Comparison of ENCODE assay signal across 20 mouse cellular contexts in the genomic region with DNA sequence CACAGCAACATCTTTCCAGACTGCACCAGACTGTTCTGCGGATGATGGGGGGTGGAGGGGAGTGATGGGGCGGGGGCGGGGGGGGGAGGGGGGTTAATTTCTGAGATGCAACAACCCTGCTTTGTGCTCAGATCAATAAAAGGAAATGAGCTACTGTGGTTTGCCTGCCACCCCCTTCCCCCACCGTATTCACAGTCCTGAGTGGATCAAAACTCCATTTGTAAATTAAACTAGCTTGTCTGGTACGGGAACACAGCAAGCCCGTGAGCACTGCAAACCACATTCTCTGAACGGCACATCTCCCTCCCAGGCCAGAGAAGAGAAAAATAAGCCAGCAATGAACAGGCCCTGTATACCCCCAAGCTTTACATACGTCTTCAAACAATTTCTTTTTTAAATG.
DNase-seq lines count a peak whose midpoint lies in the region; ATAC-seq lines count a peak whose summit lies in the region.
"Had no signal": no experiment of that assay in that cellular context is flagged by ENCODE, and none has a peak within 500 bp of the region (broad histone marks: within the 10 kb centered on the region; RNA-seq: fewer than 3 reads in every experiment).

No protein-coding gene starts in this region.

- 65% methylated on average over 8 of the region's 8 CpGs for WGBS in forebrain, embryonic 14.5 days
- 81% methylated on average over 8 of the region's 8 CpGs for WGBS in forebrain, embryonic 11.5 days
- 62% methylated on average over 8 of the region's 8 CpGs for WGBS in hindbrain, embryonic 14.5 days
- 81% methylated on average over 8 of the region's 8 CpGs for WGBS in hindbrain, embryonic 11.5 days
- WGBS in midbrain, embryonic 14.5 days: 54% methylated on average over 8 of the region's 8 CpGs
- WGBS in midbrain, embryonic 16.5 days: 39% methylated on average over 7 of the region's 8 CpGs
- WGBS in neural tube, embryonic 14.5 days: 47% methylated on average over 8 of the region's 8 CpGs

- no peak overlapping the region for H3K4me3 ChIP-seq in forebrain, embryonic 14.5 days (ENCODE audit: low read depth, low read length)
- no peak overlapping the region for H3K4me3 ChIP-seq in forebrain, embryonic 11.5 days (ENCODE audit: low read depth, low read length)
- no peak overlapping the region for H3K4me3 ChIP-seq in hindbrain, embryonic 14.5 days (replicated peaks; ENCODE audit: low read length)
- H3K4me3 ChIP-seq in hindbrain, embryonic 11.5 days (ENCODE audit: low read depth, low read length): no peak overlapping the region
- H3K4me3 ChIP-seq in midbrain, embryonic 14.5 days (replicated peaks; ENCODE audit: low read depth, low read length): no peak overlapping the region
- no peak overlapping the region for H3K4me3 ChIP-seq in midbrain, embryonic 16.5 days (ENCODE audit: low read depth, low read length)
- no peak overlapping the region for H3K4me3 ChIP-seq in neural tube, embryonic 14.5 days (ENCODE audit: low read depth, low read length)
- H3K4me3 ChIP-seq: embryonic facial prominence, embryonic 15.5 days; erythroblast, embryonic 14.5 days; gastrocnemius, adult 2 months; heart, embryonic 12.5 days; hindbrain, embryonic 12.5 days had no signal

- no peaks in the 10 kb centered on the region for H3K9me3 ChIP-seq in forebrain, embryonic 14.5 days (replicated peaks; ENCODE audit: control insufficient read depth, low read length)
- H3K9me3 ChIP-seq in forebrain, embryonic 11.5 days (ENCODE audit: control insufficient read depth, low read length): no peaks in the 10 kb centered on the region
- H3K9me3 ChIP-seq in hindbrain, embryonic 14.5 days (ENCODE audit: control insufficient read depth, low read length): no peaks in the 10 kb centered on the region
- no peaks in the 10 kb centered on the region for H3K9me3 ChIP-seq in hindbrain, embryonic 11.5 days (ENCODE audit: control insufficient read depth, low read length)
- H3K9me3 ChIP-seq in midbrain, embryonic 14.5 days (ENCODE audit: control insufficient read depth, low read length): no peaks in the 10 kb centered on the region
- H3K9me3 ChIP-seq in midbrain, embryonic 16.5 days (replicated peaks; ENCODE audit: control insufficient read depth, low read length, poor library complexity, severe bottlenecking): no peaks in the 10 kb centered on the region
- no peaks in the 10 kb centered on the region for H3K9me3 ChIP-seq in neural tube, embryonic 14.5 days (ENCODE audit: control insufficient read depth, low read length)
- H3K9me3 ChIP-seq: embryonic facial prominence, embryonic 15.5 days; heart, embryonic 12.5 days; hindbrain, embryonic 12.5 days had no signal

- H3K4me1 ChIP-seq in forebrain, embryonic 14.5 days (ENCODE audit: control insufficient read depth, insufficient read depth, low read length): peaks cover 3% of the 10 kb centered on the region; the same call in 1 of the 2 replicates
- H3K4me1 ChIP-seq in forebrain, embryonic 11.5 days (replicated peaks; ENCODE audit: control insufficient read depth, insufficient read depth, low read length): 0 out of 2 replicates have a peak, but pooled peaks cover 2% of the 10 kb centered on the region
- peaks cover 11% of the 10 kb centered on the region for H3K4me1 ChIP-seq in hindbrain, embryonic 14.5 days (replicated peaks; ENCODE audit: control insufficient read depth, insufficient read depth, low read length)
- H3K4me1 ChIP-seq in hindbrain, embryonic 11.5 days (replicated peaks; ENCODE audit: control insufficient read depth, insufficient read depth, low read length): no peaks in the 10 kb centered on the region; the same call in 1 of the 2 replicates
- H3K4me1 ChIP-seq in midbrain, embryonic 14.5 days (ENCODE audit: control insufficient read depth, insufficient read depth, low read length): peaks cover 13% of the 10 kb centered on the region; the same call in 1 of the 2 replicates
- peaks cover 15% of the 10 kb centered on the region for H3K4me1 ChIP-seq in midbrain, embryonic 16.5 days (ENCODE audit: control insufficient read depth, insufficient read depth, low read length)
- H3K4me1 ChIP-seq in neural tube, embryonic 14.5 days (ENCODE audit: control insufficient read depth, insufficient read depth, low read length): 0 out of 2 replicates have a peak, but pooled peaks cover 6% of the 10 kb centered on the region

- H3K27ac ChIP-seq in forebrain, embryonic 14.5 days (ENCODE audit: low read depth, low read length): no peak overlapping the region
- H3K27ac ChIP-seq in forebrain, embryonic 11.5 days (ENCODE audit: low read depth, low read length): no peak overlapping the region
- peak overlapping the region; percentile 49; the same call in 1 of the 2 replicates for H3K27ac ChIP-seq in hindbrain, embryonic 14.5 days
- no peak overlapping the region for H3K27ac ChIP-seq in hindbrain, embryonic 11.5 days (ENCODE audit: low read depth, low read length)
- H3K27ac ChIP-seq in midbrain, embryonic 14.5 days (replicated peaks; ENCODE audit: low read depth, low read length): 0 out of 2 replicates have a peak overlapping the region, but pooled peaks have one; percentile 1
- no peak overlapping the region for H3K27ac ChIP-seq in midbrain, embryonic 16.5 days (ENCODE audit: low read length)
- H3K27ac ChIP-seq in neural tube, embryonic 14.5 days (ENCODE audit: low read depth, low read length): no peak overlapping the region
- H3K27ac ChIP-seq: embryonic facial prominence, embryonic 15.5 days; gastrocnemius, adult 2 months had no signal

- H3K36me3 ChIP-seq in forebrain, embryonic 14.5 days (ENCODE audit: control insufficient read depth, insufficient read depth, low read length): no peaks in the 10 kb centered on the region
- H3K36me3 ChIP-seq in forebrain, embryonic 11.5 days (ENCODE audit: control insufficient read depth, insufficient read depth, low read length): no peaks in the 10 kb centered on the region
- H3K36me3 ChIP-seq in hindbrain, embryonic 14.5 days (replicated peaks; ENCODE audit: control insufficient read depth, insufficient read depth): no peaks in the 10 kb centered on the region
- no peaks in the 10 kb centered on the region for H3K36me3 ChIP-seq in hindbrain, embryonic 11.5 days (ENCODE audit: control insufficient read depth, insufficient read depth, low read length)
- H3K36me3 ChIP-seq in midbrain, embryonic 14.5 days (ENCODE audit: control insufficient read depth, insufficient read depth, low read length): no peaks in the 10 kb centered on the region
- no peaks in the 10 kb centered on the region for H3K36me3 ChIP-seq in midbrain, embryonic 16.5 days (ENCODE audit: control insufficient read depth, insufficient read depth, low read length)
- no peaks in the 10 kb centered on the region for H3K36me3 ChIP-seq in neural tube, embryonic 14.5 days (ENCODE audit: control insufficient read depth, insufficient read depth, low read length)
- H3K36me3 ChIP-seq: embryonic facial prominence, embryonic 15.5 days; hindbrain, embryonic 12.5 days had no signal

- H3K9ac ChIP-seq in forebrain, embryonic 14.5 days (ENCODE audit: low read length): no peak overlapping the region
- H3K9ac ChIP-seq in forebrain, embryonic 11.5 days (ENCODE audit: low read length): no peak overlapping the region
- no peak overlapping the region for H3K9ac ChIP-seq in hindbrain, embryonic 14.5 days
- no peak overlapping the region for H3K9ac ChIP-seq in hindbrain, embryonic 11.5 days (ENCODE audit: low read depth, low read length)
- no peak overlapping the region for H3K9ac ChIP-seq in midbrain, embryonic 14.5 days (replicated peaks; ENCODE audit: low read length)
- H3K9ac ChIP-seq in midbrain, embryonic 16.5 days (ENCODE audit: low read depth, low read length): no peak overlapping the region
- no peak overlapping the region for H3K9ac ChIP-seq in neural tube, embryonic 14.5 days (replicated peaks; ENCODE audit: low read depth, low read length)
- H3K9ac ChIP-seq: embryonic facial prominence, embryonic 15.5 days; heart, embryonic 12.5 days; hindbrain, embryonic 12.5 days had no signal

- no peak for DNase-seq in forebrain, embryonic 14.5 days (ENCODE audit: low spot score)
- no peak for DNase-seq in forebrain, embryonic 11.5 days (ENCODE audit: low spot score)
- no peak for DNase-seq in hindbrain, embryonic 14.5 days (ENCODE audit: low spot score)
- DNase-seq in hindbrain, embryonic 11.5 days (ENCODE audit: low spot score): no peak
- no peak for DNase-seq in midbrain, embryonic 14.5 days
- DNase-seq in neural tube, embryonic 10.5 days (ENCODE audit: extremely low spot score, low spot score): no peak
- DNase-seq: adrenal gland, postnatal 10 days; cerebellum, adult 11 months; cerebellum, adult 8-10 months; cerebellum, postnatal 14 days; embryo, embryonic 11 days; gastrocnemius, adult 2 months; gastrocnemius, postnatal 25 days had no signal

- H3K4me2 ChIP-seq in forebrain, embryonic 14.5 days (ENCODE audit: low read length): no peak overlapping the region
- no peak overlapping the region for H3K4me2 ChIP-seq in forebrain, embryonic 11.5 days (ENCODE audit: low read depth, low read length, severe bottlenecking)
- no peak overlapping the region for H3K4me2 ChIP-seq in hindbrain, embryonic 14.5 days (replicated peaks)
- no peak overlapping the region for H3K4me2 ChIP-seq in hindbrain, embryonic 11.5 days (replicated peaks; ENCODE audit: low read depth, low read length)
- H3K4me2 ChIP-seq in midbrain, embryonic 14.5 days (ENCODE audit: low read length): no peak overlapping the region
- H3K4me2 ChIP-seq in midbrain, embryonic 16.5 days (ENCODE audit: low read length): no peak overlapping the region
- no peak overlapping the region for H3K4me2 ChIP-seq in neural tube, embryonic 14.5 days (ENCODE audit: low read depth, low read length)
- H3K4me2 ChIP-seq: embryonic facial prominence, embryonic 15.5 days; heart, embryonic 12.5 days; hindbrain, embryonic 12.5 days had no signal

- H3K27me3 ChIP-seq in forebrain, embryonic 14.5 days (replicated peaks; ENCODE audit: control insufficient read depth, insufficient read depth, low read length): no peaks in the 10 kb centered on the region
- H3K27me3 ChIP-seq in forebrain, embryonic 11.5 days (ENCODE audit: control insufficient read depth, insufficient read depth, low read length): no peaks in the 10 kb centered on the region
- H3K27me3 ChIP-seq in hindbrain, embryonic 14.5 days (ENCODE audit: control insufficient read depth, insufficient read depth, low read length): no peaks in the 10 kb centered on the region
- H3K27me3 ChIP-seq in hindbrain, embryonic 11.5 days (ENCODE audit: control insufficient read depth, insufficient read depth, low read length): no peaks in the 10 kb centered on the region
- no peaks in the 10 kb centered on the region for H3K27me3 ChIP-seq in midbrain, embryonic 14.5 days (ENCODE audit: control insufficient read depth, insufficient read depth, low read length)
- no peaks in the 10 kb centered on the region for H3K27me3 ChIP-seq in midbrain, embryonic 16.5 days (ENCODE audit: control insufficient read depth, insufficient read depth, low read depth, low read length)
- H3K27me3 ChIP-seq in neural tube, embryonic 14.5 days (ENCODE audit: control insufficient read depth, insufficient read depth, low read length): no peaks in the 10 kb centered on the region
- H3K27me3 ChIP-seq: embryonic facial prominence, embryonic 15.5 days; heart, embryonic 12.5 days; hindbrain, embryonic 12.5 days had no signal

- peak; percentile 16; the same call in 1 of the 2 replicates for ATAC-seq in forebrain, embryonic 14.5 days
- no peak for ATAC-seq in forebrain, embryonic 11.5 days (replicated peaks; ENCODE audit: low FRiP score)
- ATAC-seq in hindbrain, embryonic 14.5 days (ENCODE audit: low FRiP score): no peak
- ATAC-seq in hindbrain, embryonic 11.5 days (ENCODE audit: low FRiP score): no peak
- no peak for ATAC-seq in midbrain, embryonic 14.5 days (ENCODE audit: low FRiP score, low TSS enrichment)
- no peak for ATAC-seq in midbrain, embryonic 16.5 days
- ATAC-seq in neural tube, embryonic 14.5 days (ENCODE audit: low read depth): 0 out of 2 replicates have a peak, but pooled peaks have one; percentile 19
- ATAC-seq: inflammation-experienced regulatory T-cells, adult 6 months had no signal

Comparison
In these comparisons a context has a peak if more than half of its experiments do, and no peak if none do; other contexts are left out.
1. ATAC-seq: peak in forebrain, embryonic 14.5 days (single experiment) and neural tube, embryonic 14.5 days (single experiment); none in forebrain, embryonic 11.5 days (single experiment), hindbrain, embryonic 14.5 days (single experiment), hindbrain, embryonic 11.5 days (single experiment), midbrain, embryonic 14.5 days (single experiment) and midbrain, embryonic 16.5 days (single experiment).
2. H3K27ac ChIP-seq: peak in hindbrain, embryonic 14.5 days (single experiment) and midbrain, embryonic 14.5 days (single experiment); none in forebrain, embryonic 14.5 days (single experiment), forebrain, embryonic 11.5 days (single experiment), hindbrain, embryonic 11.5 days (single experiment), midbrain, embryonic 16.5 days (single experiment) and neural tube, embryonic 14.5 days (single experiment).